Mouse (Mus musculus): ENCODE results near the gene Vmn1r112. TPM values are rescaled to one million over a fixed set of nuclear protein-coding genes. Genes with fewer than 3 reads are reported as not detected.
"Not testable (repeated sequence)": the region's sequence is repeated elsewhere in the genome, so short reads cannot be mapped to it uniquely, and the experiment has no call there.

Vmn1r112 gene
- not detected for total RNA-seq (2022)

DNA sequence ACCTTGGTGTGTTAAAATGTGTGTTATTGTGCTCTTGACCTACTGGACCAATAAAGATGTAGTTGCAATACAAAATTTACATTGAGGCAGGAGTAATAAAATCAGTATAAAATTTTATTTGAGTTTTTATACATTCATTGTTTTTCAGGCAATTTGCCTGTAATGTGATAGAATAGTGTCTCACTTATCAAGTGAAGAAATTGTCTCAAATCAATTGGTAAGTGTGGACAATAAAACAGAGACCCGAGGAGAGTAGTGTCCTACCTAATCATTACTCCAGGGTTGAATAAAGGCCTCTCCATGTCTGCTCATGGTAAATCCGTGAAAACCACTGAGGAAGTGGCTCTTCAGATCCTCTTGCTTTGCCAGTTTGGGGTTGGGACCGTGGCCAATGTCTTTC, at the start of gene Vmn1r112:
Vmn1r112 (plus strand) TSS at position 301 of the 400 bp plus-strand sequence.
- not testable (repeated sequence) for DNase-seq (ENCODE audit: low spot score in 2 of 2)

DNA sequence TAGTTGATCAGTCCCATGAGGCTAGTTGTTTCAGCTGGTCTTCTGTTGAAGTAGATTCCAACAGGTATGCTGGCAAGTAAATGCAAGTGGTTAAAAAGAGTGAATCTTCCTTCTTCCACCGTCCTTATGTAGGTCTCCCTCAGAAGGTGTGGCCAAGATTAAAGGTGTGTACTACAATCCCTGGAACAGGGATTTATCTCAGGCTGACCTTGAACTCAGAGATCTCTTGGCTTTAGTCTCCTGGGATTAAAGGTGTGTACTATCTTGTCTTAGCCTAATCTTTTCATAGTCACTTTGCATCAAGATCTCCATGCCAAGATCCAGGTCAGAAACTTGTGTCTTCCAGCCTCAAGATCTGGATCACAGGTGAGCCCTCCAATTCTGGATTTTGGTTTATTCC, 40.5 kb upstream of the Vmn1r112 start, which contains the start of gene Gm10668:
Gm10668 (minus strand) TSS at position 101 of the 400 bp plus-strand sequence.
- DNase-seq (ENCODE audit: low spot score in 2 of 2) = not testable (repeated sequence)

DNA sequence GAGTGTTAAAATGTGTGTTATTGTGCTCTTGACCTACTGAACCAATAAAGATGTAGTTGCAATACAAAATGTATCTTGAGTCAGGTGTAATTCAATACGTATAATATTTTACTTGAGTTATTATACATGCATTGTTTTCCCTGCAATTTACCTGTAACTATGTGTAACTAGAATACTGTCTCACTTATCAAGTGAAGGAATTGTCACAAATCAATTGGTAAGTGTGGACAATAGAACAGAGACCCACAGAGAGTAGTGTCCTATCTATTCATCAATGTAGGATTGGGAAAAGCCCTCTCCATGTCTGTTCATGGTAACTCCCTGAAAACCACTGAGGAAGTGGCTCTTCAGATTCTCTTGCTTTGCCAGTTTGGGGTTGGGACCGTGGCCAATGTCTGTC, 16.0 kb downstream of the Vmn1r112 start, which contains the start of gene Vmn1r113:
Vmn1r113 (plus strand) TSS at position 301 of the 400 bp plus-strand sequence.
- not testable (repeated sequence) for DNase-seq (ENCODE audit: low spot score in 2 of 2)

DNA sequence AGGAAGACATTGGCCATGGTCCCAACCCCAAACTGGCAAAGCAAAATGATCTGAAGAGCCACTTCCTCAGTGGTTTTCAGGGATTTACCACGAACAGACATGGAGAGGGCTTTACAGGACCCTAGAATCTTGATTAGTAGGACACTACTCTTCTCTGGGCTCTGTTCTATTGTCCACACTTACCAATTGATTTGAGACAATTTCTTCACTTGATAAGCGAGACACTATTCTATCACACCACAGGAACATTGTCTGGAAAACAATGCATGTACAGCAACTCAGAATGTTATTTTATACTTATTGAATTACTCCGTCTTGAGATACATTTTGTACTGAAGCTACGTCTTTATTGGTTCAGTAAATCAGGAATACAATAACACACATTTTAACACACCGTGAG, 41.1 kb downstream of the Vmn1r112 start, which contains the start of gene Vmn1r114:
Vmn1r114 (minus strand) TSS at position 101 of the 400 bp plus-strand sequence.
- DNase-seq (ENCODE audit: low spot score in 2 of 2) = not testable (repeated sequence)

Other genes with a start within 250 kb of the Vmn1r112 start
- not detected for gene Vmn1r104, start 237.3 kb upstream of the Vmn1r112 start, total RNA-seq (2022)
- gene Gm5726, start 225.4 kb upstream of the Vmn1r112 start, total RNA-seq (2022) = not detected
- gene Gm4141, start 194.9 kb upstream of the Vmn1r112 start, total RNA-seq (2022) = not detected
- gene Gm4513, start 172.2 kb upstream of the Vmn1r112 start, total RNA-seq (2022) = not detected
- not detected for gene Vmn1r107, start 102.3 kb upstream of the Vmn1r112 start, total RNA-seq (2022)
- not detected for gene Vmn1r111, start 68.0 kb upstream of the Vmn1r112 start, total RNA-seq (2022)
- gene Gm10668, start 40.6 kb upstream of the Vmn1r112 start, total RNA-seq (2022) = not detected
- not detected for gene Vmn1r113, start 16.1 kb downstream of the Vmn1r112 start, total RNA-seq (2022)
- not detected for gene Vmn1r114, start 41.0 kb downstream of the Vmn1r112 start, total RNA-seq (2022)
- not detected for gene Vmn1r115, start 73.8 kb downstream of the Vmn1r112 start, total RNA-seq (2022)
- not detected for gene Vmn1r116, start 101.1 kb downstream of the Vmn1r112 start, total RNA-seq (2022)
- gene Vmn1r117, start 112.9 kb downstream of the Vmn1r112 start, total RNA-seq (2022) = not detected
- not detected for gene Vmn1r118, start 141.2 kb downstream of the Vmn1r112 start, total RNA-seq (2022)
- gene Vmn1r119, start 241.3 kb downstream of the Vmn1r112 start, total RNA-seq (2022) = not detected

All from gastrocnemius, adult 8-10 months (tissue).